Mouse (Mus musculus) megakaryocyte, embryonic 14.5 days (primary cell): ENCODE measurements around the gene Upp2.

Experiments used
- FLI1 ChIP-seq: IDR thresholded peaks from 2 replicates; pipeline ENCODE4 v1.6.1; 2012; ENCODE audit warnings: low read length, inconsistent platforms, mixed read lengths
- GATA1 ChIP-seq: IDR thresholded peaks from 3 replicates; pipeline ENCODE4 v1.6.1; 2012; ENCODE audit warnings: mixed read lengths, low read length, inconsistent platforms, borderline replicate concordance

- TF ChIP-seq GATA1 (no peak), FLI1 (no peak)
Observed at GRCm38 (mm10) chr2:58532260-58532850, 34.7 kb upstream of the Upp2 start.
